Mouse (Mus musculus): ENCODE results near the gene Fut2.

The Fut2 gene

GRCm38 (mm10) chr7:45666161-45666560 is at the start of gene Fut2:
Gene Fut2 (minus strand): TSS chr7:45666394.
- no peak for DNase-seq (ENCODE audit: low read depth, low spot score)

DNA sequence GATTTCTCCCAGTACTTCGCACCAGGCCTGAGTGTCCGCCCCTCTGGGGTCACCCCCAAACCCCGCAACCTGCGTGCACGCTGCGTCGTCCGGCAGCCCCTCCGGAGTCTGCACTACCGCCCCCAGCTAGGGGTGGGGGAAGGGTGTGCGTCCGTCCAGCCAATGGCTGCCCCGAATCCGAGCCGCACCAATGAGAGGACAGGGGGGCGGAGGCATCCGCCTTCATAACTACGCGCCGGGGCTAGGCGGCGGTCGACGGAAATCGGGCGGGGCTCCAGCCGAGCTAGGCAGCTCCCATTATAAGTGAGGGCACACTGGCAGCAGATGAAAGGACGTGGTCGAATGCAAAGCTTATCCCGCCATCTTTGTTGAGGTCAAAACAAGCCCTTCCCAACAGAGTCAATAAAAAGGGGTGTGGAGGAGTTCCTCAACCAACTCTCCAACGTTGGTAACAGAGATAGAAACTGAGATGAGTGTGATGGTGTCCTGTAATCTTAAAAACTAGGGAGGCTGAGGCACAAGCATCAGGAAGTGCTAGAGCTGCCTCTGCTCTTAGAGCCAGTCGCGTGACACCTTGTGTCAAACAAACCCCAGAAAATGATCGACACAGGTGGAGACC is 49.0 kb upstream of the Fut2 start, which contains the start of gene Rpl18:
Gene Rpl18 (plus strand): TSS at position 368 of the 619 bp plus-strand sequence.
- DNase-seq (ENCODE audit: low read depth, low spot score) = peak; percentile 97

- no peak for DNase-seq (ENCODE audit: low read depth, low spot score)
These were observed 48.5 kb upstream of the Fut2 start for GRCm38 (mm10) chr7:45714630-45715089.

DNA sequence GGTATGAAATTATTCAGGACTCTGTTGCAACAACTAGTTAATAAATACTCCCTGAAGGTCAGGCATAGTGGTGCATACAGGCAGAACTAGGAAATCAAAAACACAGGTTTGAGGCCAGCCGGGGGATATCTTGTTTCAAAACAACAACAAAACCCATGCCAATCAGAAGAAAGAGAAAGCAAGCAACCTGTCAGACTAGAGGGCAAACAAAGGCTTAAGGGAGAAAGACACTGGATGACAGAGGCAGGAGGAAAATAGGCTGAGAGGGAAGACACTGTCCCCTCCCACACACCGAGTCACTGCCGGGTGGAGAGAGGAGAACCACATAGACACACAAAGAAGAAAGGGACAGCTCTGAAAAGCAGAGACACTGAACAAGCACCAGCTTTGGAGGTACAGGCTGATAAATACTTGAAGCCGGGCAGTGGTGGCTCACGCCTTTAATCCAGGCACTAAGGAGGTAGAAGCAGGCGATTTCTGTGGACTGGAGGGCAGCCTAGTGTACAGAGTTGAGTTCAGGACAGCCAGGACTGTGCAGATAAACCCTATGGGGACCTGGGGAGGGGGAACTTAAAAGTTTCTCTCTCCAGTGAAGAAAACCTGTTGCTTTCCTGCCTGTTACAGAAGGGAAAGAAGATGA is 47.8 kb upstream of the Fut2 start:
- DNase-seq (ENCODE audit: low read depth, low spot score) = no peak

DNA sequence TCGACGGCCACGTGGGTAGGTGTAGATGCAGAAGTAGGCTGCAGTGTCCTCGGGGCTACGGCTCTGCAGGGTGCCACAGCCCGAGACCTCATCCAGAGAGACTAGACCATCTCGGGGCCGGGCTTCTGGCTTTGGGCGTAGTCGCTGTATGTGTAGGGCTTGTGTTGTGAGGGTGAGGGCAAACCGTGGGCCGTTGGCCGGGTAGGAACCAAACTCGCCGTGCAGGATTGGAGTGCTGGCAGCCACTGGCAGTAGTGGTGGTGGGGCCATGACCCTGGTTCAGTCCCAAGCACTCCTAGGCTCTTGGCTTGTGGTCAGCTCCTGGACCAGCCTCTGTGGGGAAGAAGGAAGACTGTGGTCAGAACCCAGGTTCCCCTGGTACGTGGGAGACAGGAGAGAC is 47.2 kb upstream of the Fut2 start:
- no peak for DNase-seq (ENCODE audit: low read depth, low spot score)

- DNase-seq (ENCODE audit: low read depth, low spot score) = no peak
These were observed 46.0 kb upstream of the Fut2 start for GRCm38 (mm10) chr7:45712022-45712757.

GRCm38 (mm10) chr7:45711316-45712021 is 45.3 kb upstream of the Fut2 start:
- no peak for DNase-seq (ENCODE audit: low read depth, low spot score)

DNA sequence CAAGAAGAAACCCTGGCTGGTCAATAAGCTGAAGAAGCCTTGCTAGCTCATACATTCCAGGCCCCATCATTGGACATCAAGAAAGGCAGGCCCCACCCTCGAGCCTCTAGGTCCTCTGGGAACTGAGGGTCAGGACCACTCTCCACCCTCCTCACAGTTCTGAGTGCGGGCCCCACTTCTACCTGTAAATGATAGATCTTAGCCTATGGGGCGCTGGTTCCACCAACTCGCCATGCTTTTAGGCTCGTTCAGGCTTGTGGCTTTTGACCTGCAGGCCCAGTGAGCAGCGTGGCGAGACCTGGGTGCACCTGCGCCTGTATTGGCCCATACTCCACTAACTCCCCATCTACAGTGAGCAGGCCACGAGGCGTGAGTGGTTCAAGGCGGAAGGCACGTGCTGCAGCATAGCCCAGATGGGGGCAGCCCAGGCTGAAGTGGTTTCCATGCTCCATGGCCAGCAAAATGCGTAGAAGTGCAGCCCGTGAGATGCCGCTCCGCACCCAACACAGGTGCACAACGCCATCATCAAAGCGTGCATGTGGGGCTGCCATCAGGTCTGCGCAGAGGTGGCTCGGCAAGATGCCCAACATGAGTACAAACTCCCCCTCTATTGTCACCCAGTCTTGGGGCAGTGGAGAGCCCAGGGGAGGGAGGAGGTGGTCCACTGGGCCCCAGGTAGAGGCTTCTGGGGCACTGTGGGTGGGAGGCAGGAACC is 44.4 kb upstream of the Fut2 start:
- no peak for DNase-seq (ENCODE audit: low read depth, low spot score)

DNA sequence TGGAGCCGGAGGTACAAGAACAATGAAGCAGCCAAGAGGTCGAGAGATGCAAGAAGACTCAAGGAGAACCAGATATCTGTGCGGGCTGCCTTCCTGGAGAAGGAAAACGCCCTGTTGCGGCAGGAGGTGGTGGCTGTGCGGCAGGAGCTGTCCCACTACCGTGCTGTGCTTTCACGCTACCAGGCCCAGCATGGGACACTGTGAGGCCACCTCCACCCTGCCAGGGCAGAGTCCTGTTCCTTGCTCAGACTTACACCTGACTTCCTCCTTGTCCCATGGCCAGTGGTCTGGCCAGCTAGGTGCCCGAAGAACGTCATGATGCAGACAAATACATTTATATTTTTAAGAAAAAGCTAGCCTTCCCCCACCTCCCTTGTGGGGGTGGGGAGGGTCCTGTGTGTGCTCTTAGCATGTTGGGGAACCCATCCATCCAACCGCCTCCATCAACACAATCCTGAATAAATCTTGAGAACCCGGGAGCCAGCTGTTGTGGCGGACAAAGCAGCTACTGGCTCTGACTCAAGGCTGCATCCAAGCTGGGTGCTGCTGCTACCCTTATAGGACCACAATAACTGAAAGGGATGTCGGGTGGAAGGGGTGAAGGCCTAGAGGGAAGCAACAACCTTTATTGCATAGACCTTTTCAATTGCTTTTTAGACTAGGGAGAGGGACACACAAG is 43.6 kb upstream of the Fut2 start:
- DNase-seq (ENCODE audit: low read depth, low spot score) = no peak

- no peak for DNase-seq (ENCODE audit: low read depth, low spot score)
These were observed 42.8 kb upstream of the Fut2 start for GRCm38 (mm10) chr7:45709036-45709435.

- DNase-seq (ENCODE audit: low read depth, low spot score) = no peak
These were observed 42.1 kb upstream of the Fut2 start for GRCm38 (mm10) chr7:45708221-45708761.

DNA sequence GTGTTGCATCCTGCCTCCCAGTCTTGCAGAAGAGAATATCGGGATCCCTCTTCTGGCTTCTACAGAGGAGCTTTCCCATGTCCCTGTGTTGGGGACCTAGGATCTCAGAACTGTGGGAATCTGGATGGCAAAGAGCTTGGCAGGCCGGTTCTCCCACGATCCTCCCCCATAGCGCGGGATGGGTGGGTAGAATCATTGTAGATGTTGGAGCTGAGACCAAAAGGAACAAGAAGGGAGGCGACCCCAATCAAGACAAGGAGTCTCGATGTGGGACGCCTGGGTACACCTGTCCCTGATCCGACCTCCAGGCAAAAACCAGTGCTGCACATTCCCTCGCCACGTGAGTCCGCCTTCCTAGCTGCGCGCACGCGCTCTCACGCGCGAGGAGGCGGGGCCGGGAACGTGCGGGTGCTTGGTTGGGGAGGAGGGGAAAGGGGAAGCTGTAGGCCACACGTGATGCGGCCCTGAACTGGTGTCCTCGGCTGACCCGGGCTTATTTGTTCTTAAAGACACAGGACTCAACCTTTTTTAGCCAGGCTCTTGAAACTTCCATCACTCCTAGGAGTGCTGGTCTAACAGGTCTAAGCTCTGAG is 41.3 kb upstream of the Fut2 start:
- DNase-seq (ENCODE audit: low read depth, low spot score) = peak; percentile 84

DNA sequence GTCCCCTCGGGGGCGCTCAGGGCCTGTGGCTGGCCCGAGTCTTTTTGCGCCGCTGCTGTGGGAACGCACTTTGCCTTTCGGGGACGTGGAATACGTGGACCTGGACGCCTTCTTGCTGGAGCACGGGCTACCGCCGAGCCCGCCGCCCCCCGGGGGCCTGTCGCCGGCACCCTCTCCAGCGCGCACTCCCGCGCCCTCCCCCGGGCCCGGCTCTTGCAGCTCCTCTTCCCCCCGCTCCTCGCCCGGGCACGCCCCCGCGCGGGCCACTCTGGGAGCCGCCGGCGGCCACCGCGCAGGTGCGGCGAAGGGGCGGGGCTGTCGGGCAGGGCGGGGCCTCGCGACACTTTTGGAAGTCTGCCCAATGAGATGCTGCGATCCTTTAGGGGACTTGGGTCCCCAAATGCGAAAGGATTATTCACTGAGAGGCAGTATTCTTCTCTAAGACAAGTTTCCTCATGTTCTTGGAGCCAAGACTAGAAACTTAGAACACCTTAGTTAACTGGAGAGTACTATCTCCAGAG is 40.6 kb upstream of the Fut2 start:
- DNase-seq (ENCODE audit: low read depth, low spot score) = no peak

DNA sequence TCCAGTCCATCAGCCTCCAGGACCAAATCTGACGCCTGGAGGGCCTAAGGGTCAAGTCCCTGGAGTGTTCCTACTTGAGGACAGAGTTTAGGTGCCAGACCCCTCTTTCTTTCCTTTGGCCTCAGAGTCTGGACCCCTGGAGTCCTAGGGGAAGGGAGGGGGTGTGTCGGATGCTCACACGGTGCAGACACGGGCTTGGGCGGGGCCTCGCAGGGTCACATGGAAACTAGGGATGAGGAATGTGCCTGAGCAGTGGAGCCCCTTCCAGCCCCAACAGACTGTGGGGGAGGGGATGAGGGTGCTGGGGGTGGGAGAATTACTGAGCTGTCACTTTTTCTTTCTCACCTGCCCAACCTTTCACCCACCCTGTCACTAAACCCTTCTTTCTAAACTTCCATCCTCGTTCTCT is 39.7 kb upstream of the Fut2 start:
- no peak for DNase-seq (ENCODE audit: low read depth, low spot score)

DNA sequence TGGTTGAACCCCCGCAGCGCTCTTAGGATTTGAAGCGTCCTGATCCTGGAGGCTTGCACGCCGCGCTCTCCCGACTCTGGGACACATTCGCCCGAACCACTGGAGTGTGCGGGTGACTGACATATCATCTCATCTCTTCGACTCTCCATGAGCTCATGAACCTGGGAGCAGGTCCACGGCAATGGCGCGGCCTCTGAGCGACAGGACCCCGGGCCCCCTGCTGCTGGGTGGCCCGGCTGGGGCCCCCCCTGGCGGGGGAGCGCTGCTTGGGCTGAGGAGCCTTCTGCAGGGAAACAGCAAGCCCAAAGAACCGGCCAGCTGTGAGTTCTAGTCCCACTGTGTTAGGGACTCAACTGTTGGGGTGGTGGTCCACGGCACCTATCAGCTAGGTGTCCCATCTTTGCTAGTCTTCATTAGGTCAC is 39.3 kb upstream of the Fut2 start:
- no peak for DNase-seq (ENCODE audit: low read depth, low spot score)

GRCm38 (mm10) chr7:45704730-45705442 is 38.7 kb upstream of the Fut2 start, which contains the start of gene Dbp:
Gene Dbp (plus strand): TSS chr7:45705088.
- DNase-seq (ENCODE audit: low read depth, low spot score) = peak; percentile 100

- peak; percentile 95 for DNase-seq (ENCODE audit: low read depth, low spot score)
These were observed 37.9 kb upstream of the Fut2 start for GRCm38 (mm10) chr7:45704046-45704559.

DNA sequence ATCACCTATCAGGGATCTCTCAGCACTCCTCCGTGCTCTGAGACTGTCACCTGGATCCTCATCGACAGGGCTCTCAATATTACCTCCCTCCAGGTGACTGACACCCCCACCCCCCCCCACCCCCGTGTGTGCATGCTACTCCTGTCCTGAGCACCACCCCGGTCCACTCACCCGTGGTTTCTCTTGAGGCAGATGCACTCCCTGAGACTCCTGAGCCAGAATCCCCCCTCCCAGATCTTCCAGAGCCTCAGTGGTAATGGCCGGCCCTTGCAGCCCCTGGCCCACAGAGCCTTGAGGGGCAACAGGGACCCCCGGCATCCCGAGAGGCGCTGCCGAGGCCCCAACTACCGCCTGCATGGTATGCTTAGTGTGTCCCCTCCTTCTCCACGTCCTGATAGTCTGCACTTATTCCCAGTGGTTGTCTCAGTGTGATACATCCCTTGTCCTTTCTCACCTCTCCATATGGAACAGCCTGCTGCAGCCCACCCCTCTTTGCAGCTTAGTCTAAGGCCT is 37.4 kb upstream of the Fut2 start:
- DNase-seq (ENCODE audit: low read depth, low spot score) = no peak

All from telencephalon, adult 2 months (tissue).